ENCODE assay signal across 9 mouse cellular contexts in the genomic region with DNA sequence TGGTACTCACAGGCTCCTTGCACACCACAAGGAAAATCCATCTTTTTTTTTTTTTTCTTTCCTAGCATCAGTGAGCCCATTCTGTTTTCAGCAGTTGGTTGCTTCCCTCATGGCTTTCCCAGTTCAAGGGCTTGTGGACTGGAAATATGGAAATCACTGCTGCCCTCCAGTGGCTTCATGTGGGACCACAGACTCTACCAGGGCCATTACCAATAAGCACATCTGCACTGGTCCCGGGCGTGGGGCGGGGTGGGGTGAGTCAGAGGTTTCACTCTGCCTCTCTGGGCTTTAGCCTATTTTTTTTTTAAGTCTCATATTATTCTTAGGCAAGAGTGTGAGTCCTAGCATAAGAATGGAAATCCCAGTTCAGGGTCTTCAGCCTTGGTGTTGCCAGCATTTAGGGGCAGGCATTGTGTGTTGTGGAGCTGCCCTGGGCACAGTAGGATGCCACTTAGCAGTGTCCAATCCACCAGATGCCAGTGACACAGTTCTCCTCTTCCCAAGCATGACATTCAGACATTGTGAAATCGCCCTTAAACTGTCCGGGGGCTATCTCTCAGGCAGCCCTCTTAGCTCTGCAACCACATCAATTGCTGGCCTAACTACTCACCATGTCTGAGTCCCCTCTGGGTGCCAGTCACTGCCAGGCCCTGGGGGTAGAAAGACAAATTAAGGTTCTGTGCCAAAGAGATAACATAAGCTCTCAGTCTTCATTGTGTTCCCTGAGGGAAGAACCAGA.
DNase-seq lines count a peak whose midpoint lies in the region; ATAC-seq and TF ChIP-seq lines count a peak whose summit lies in the region.
"Had no signal": no experiment of that assay in that cellular context is flagged by ENCODE, and none has a peak within 500 bp of the region (broad histone marks: within the 10 kb centered on the region; RNA-seq: fewer than 3 reads in every experiment).

No protein-coding gene starts in this region.

- TF ChIP-seq POLR2A in lung, adult 2 months (IDR thresholded peaks at IDR 0.05; ENCODE audit: borderline replicate concordance, extremely low read depth, low read depth, low read length): no peak

- H3K4me1 ChIP-seq in forebrain, embryonic 14.5 days (ENCODE audit: control insufficient read depth, insufficient read depth, low read length): no peaks in the 10 kb centered on the region
- 0 out of 2 replicates have a peak, but pooled peaks cover 4% of the 10 kb centered on the region for H3K4me1 ChIP-seq in heart, postnatal 0 days (ENCODE audit: control insufficient read depth, insufficient read depth)
- H3K4me1 ChIP-seq in lung, adult 2 months (ENCODE audit: control insufficient read depth, insufficient read depth, low read length): peaks cover 5% of the 10 kb centered on the region; the same call in 1 of the 2 replicates
- H3K4me1 ChIP-seq: liver, embryonic 15.5 days had no signal

- H3K27me3 ChIP-seq in forebrain, embryonic 14.5 days (replicated peaks; ENCODE audit: control insufficient read depth, insufficient read depth, low read length): no peaks in the 10 kb centered on the region
- H3K27me3 ChIP-seq in heart, postnatal 0 days (ENCODE audit: control insufficient read depth, insufficient read depth, low read length): no peaks in the 10 kb centered on the region

- DNase-seq in MN1 (ENCODE audit: low spot score): peak; percentile 75
- DNase-seq in forebrain, embryonic 14.5 days (ENCODE audit: low spot score): peak; percentile 81
- peak; percentile 79 for DNase-seq in heart, postnatal 0 days (ENCODE audit: low spot score)
- DNase-seq in kidney, postnatal 36 days: peak; percentile 55 to 74
- DNase-seq in lung, adult 2 months: peak; percentile 60
- DNase-seq in ovary, postnatal 10 days (ENCODE audit: low spot score): peak; percentile 21
- DNase-seq in thymus, postnatal 36 days: peak; percentile 41 to 46

- H3K4me3 ChIP-seq in forebrain, embryonic 14.5 days (ENCODE audit: low read depth, low read length): no peak overlapping the region
- no peak overlapping the region for H3K4me3 ChIP-seq in heart, postnatal 0 days (ENCODE audit: low read depth, low read length)
- no peak overlapping the region for H3K4me3 ChIP-seq in lung, adult 2 months (replicated peaks; ENCODE audit: extremely low read depth, low read depth, low read length)
- H3K4me3 ChIP-seq: liver, embryonic 15.5 days had no signal

- peak; percentile 66 for TF ChIP-seq CTCF in heart, postnatal 0 days (IDR thresholded peaks at IDR 0.05; ENCODE audit: low read depth)
- peak; percentile 59 for TF ChIP-seq CTCF in lung, adult 2 months (IDR thresholded peaks at IDR 0.05; ENCODE audit: insufficient read depth, low read length)

- H3K36me3 ChIP-seq in forebrain, embryonic 14.5 days (ENCODE audit: control insufficient read depth, insufficient read depth, low read length): no peaks in the 10 kb centered on the region
- no peaks in the 10 kb centered on the region for H3K36me3 ChIP-seq in heart, postnatal 0 days (replicated peaks; ENCODE audit: control insufficient read depth, insufficient read depth, low read length)
- H3K36me3 ChIP-seq: liver, embryonic 15.5 days had no signal

- WGBS in forebrain, embryonic 14.5 days: 47% methylated on average over 5 of the region's 5 CpGs
- 53% methylated on average over 5 of the region's 5 CpGs for WGBS in heart, postnatal 0 days
- 43% methylated on average over 5 of the region's 5 CpGs for WGBS in lung, adult 2 months

- no peak overlapping the region for H3K4me2 ChIP-seq in forebrain, embryonic 14.5 days (ENCODE audit: low read length)
- no peak overlapping the region for H3K4me2 ChIP-seq in heart, postnatal 0 days (ENCODE audit: low read depth, low read length)
- H3K4me2 ChIP-seq: liver, embryonic 15.5 days had no signal

- no peak overlapping the region for H3K27ac ChIP-seq in forebrain, embryonic 14.5 days (ENCODE audit: low read depth, low read length)
- H3K27ac ChIP-seq in heart, postnatal 0 days (ENCODE audit: low read depth): 0 out of 2 replicates have a peak overlapping the region, but pooled peaks have one; percentile 20
- H3K27ac ChIP-seq: liver, embryonic 15.5 days had no signal

- no peak overlapping the region for H3K9ac ChIP-seq in forebrain, embryonic 14.5 days (ENCODE audit: low read length)
- H3K9ac ChIP-seq in heart, postnatal 0 days (replicated peaks; ENCODE audit: low read depth, low read length): no peak overlapping the region
- H3K9ac ChIP-seq: liver, embryonic 15.5 days had no signal

- no peaks in the 10 kb centered on the region for H3K9me3 ChIP-seq in forebrain, embryonic 14.5 days (replicated peaks; ENCODE audit: control insufficient read depth, low read length)
- H3K9me3 ChIP-seq in heart, postnatal 0 days (replicated peaks; ENCODE audit: control insufficient read depth, low read length): no peaks in the 10 kb centered on the region
- H3K9me3 ChIP-seq: liver, embryonic 15.5 days had no signal

- TF ChIP-seq EP300 in heart, postnatal 0 days (IDR thresholded peaks at IDR 0.05; ENCODE audit: low read depth): no peak

- ATAC-seq in cerebellum, adult (ENCODE audit: insufficient number of reproducible peaks, low FRiP score, low TSS enrichment): peak; percentile 65
- ATAC-seq in forebrain, embryonic 14.5 days: peak; percentile 75
- ATAC-seq in heart, postnatal 0 days (ENCODE audit: insufficient read depth, low read depth): peak; percentile 69

Comparison
In these comparisons a context has a peak if more than half of its experiments do, and no peak if none do; other contexts are left out.
1. DNase-seq: peak in every context shown above with its lines; median percentile 81 in forebrain, embryonic 14.5 days; 79 in heart, postnatal 0 days; 75 in MN1; 64 in kidney, postnatal 36 days; 60 in lung, adult 2 months; 44 in thymus, postnatal 36 days; 21 in ovary, postnatal 10 days.